Mouse (Mus musculus) left cerebral cortex, adult 2 months (tissue): ENCODE data around the gene Aldh4a1. TPM values are rescaled to one million over a fixed set of nuclear protein-coding genes. Genes with fewer than 3 reads are reported as not detected.

Experiments used
- DNase-seq, 2 experiments: peaks; one replicate each; pipeline ENCODE4 v3.0.0; 2021 to 2022; ENCODE audit warnings: low spot score in 2 of 2, mixed read lengths in 1 of 2; ENCODE audit errors: extremely low spot score in 1 of 2
- H3K27ac ChIP-seq: fragments of 200-600 bp; 2 replicates; pipeline ENCODE4 v1.8.1; 2022
- H3K4me3 ChIP-seq: fragments of 200-600 bp; 2 replicates; pipeline ENCODE4 v1.8.1; 2022
- CTCF ChIP-seq: fragments of 200-600 bp; IDR thresholded peaks from 2 replicates; pipeline ENCODE4 v1.8.1; 2022; ENCODE audit warnings: antibody characterized with exemption, mild to moderate bottlenecking, moderate library complexity
- intact Hi-C: fragments of 180-260 bp; cut with DNase I; formaldehyde crosslinking; loops from one replicate; pipeline ENCODE4 v1.15.1; 2025
- total RNA-seq, 2 experiments: library from RNA; stranded (reverse); gene quantifications; 2 replicates each; pipeline ENCODE4 v1.2.3; 2021

Aldh4a1 gene
- total RNA-seq, 2 experiments from 2014 or later, result 16.9 to 17.0 TPM

DNA sequence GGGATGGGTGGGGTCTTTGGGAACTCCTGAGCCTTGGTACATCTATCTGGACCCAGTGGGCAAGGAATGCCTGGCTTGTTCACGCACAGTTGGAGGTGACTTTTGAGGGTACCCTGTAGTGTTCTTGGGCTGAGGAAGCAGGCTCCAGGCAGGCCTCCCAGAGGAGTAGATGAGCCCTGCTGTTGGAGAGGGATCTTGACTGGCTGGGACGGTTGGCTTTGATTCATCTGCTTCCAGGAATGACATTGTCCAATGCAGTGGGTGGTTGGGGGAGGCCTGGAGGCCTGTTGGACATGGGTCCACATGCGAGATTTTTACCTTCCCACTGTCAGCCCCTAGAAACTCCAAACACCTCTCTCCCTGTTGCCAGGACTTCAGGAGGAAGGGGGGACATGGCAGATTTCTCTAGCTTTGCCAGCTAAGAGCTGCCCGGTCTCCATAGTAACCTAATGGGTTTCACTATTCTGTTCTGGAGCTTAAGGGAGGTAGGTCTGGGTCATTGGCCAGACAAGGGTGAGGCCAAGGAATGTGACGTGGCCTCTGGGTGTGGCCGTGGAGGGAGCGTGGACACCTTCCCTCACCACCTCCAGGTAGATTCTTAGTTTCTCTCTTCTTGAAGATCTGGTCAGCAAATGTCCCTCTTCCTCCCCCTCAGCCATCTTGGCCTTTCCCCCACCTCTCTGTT, 9.0 kb downstream of the Aldh4a1 start:
- TF ChIP-seq CTCF, result no peak
- Histone ChIP-seq H3K27ac (0 out of 2 replicates have a peak overlapping the region, but pooled peaks have one; percentile 15), H3K4me3 (no peak overlapping the region)
- intact Hi-C loops, result no loop called here
- DNase-seq, result no peak

DNA sequence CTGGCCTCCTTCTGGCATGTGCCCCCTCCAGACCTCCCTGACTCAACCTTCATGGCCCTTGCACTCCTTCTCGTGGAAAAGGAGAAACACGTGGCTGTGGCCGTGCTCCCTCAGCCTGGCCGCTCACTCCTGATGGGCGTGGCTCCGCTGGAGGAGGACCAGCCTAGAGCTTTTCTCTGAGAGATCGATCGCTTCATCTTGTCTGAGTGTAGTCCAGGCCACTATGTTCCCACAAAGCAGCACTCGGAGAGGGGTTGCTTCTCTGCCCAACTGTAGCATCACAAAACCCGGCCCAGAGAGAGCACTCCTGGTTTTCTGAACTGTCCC, 9.6 kb downstream of the Aldh4a1 start:
- intact Hi-C loops, result no loop called here
- H3K27ac ChIP-seq, result no peak overlapping the region
- no peak for DNase-seq
- TF ChIP-seq CTCF, result no peak
- H3K4me3 ChIP-seq, result no peak overlapping the region

DNA sequence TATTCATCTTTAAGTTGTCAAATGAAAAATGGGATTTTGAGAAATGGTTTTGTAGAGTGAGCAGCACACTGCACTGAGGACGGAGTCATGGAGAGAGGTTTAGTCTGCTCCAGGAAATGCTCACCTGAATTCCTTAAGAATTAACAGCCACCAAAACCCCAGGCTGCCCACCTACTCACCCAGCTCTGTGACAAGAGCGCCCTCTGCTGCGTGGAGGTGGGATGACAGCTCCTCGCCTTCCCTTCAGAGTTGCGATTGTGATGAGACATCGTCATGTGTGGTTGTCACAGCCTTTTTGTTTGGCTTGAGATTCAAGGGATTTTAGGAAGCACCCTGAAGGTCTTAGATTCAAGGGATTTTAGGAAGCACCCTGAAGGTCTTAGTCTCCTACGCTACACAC, 13.7 kb downstream of the Aldh4a1 start:
- no peak overlapping the region for H3K4me3 ChIP-seq
- peak; percentile 95 for TF ChIP-seq CTCF
- intact Hi-C loops, result loop anchor here (1.0 kb wide), 1 partner anchor 166 kb away; no protein-coding TSS in a partner anchor
- no peak overlapping the region for H3K27ac ChIP-seq
- peak; percentile 68 to 85 for DNase-seq

DNA sequence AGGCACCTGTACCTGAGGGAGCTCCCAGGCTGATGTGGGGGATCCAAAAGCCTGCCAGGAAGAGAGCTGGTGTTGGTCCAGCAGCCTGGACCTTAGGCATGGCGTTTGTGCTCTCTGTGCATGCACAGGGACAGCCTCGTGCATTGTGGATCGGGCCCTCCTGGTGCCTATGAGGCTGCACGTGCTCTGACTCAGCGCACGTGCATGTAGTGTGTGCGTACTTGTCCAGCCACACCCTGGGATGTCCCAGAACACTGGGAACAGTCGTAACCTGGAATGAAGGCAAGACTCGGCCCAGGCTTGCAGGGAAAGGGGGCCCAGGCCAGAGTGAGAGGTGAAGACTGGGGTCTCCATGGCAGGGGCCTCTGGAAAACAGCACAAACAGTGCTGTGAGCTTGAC, 15.2 kb downstream of the Aldh4a1 start:
- intact Hi-C loops, result no loop called here
- H3K4me3 ChIP-seq, result no peak overlapping the region
- no peak overlapping the region for H3K27ac ChIP-seq
- no peak for DNase-seq
- no peak for TF ChIP-seq CTCF

DNA sequence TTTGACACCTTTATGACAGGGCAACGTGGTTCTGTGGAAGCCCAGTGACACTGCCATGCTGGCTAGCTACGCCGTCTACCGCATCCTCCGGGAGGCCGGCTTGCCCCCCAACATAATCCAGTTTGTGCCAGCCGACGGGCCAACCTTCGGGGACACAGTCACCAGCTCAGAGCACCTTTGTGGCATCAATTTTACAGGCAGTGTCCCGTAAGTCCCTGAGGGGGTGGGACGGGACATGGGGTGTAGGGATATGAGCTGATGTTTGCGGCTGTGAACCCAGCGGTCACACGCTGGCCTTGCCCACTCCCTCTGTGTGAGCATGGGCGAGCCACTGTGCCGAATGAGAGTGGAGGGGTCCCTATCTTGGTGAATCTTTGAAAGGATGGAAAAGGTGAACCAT, 15.7 kb downstream of the Aldh4a1 start:
- no peak for DNase-seq
- intact Hi-C loops, result no loop called here
- Histone ChIP-seq H3K4me3 (no peak overlapping the region), H3K27ac (no peak overlapping the region)
- no peak for TF ChIP-seq CTCF

DNA sequence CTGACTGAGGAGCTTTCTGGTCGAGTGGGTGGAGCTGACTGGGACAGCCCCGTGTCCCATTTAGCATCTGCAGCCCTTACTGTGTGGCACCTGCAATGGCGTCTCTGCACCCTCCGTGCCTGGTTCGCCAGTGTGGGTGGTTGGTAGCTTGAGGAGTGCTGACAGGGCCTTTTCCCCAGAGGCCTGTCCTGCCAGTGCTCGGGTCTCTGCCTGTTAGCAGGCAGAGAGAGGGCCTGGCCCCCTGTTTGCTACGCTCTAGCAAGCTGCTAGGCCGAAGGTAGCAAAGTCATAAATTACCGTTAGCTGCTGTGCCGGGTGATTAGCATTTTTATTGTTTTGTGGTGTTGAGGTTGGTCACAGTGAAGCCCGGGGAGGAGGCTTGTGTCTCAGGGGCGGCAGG, 17.1 kb downstream of the Aldh4a1 start:
- DNase-seq, result no peak
- no peak overlapping the region for H3K4me3 ChIP-seq
- H3K27ac ChIP-seq, result no peak overlapping the region
- TF ChIP-seq CTCF, result no peak
- intact Hi-C loops, result no loop called here

DNA sequence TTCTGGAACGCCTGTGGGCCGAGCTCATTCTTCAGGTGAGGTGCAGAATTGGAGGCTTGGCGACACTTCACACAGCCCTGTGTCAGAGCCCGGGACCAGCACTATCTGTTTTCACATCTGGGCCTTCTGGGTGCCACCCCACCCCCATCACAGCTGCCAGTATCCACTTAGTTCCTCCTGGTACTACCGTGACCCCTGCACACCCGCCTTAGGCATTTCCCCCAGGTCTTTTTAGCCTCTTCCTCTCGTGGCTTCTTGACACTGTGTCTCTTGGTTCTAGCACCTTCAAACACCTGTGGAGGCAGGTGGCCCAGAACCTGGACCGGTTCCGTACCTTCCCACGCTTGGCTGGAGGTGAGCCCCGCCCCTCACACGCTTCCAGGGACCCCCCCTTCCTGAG, 17.7 kb downstream of the Aldh4a1 start:
- TF ChIP-seq CTCF, result no peak
- intact Hi-C loops, result no loop called here
- Histone ChIP-seq H3K27ac (no peak overlapping the region), H3K4me3 (no peak overlapping the region)
- DNase-seq, result no peak

DNA sequence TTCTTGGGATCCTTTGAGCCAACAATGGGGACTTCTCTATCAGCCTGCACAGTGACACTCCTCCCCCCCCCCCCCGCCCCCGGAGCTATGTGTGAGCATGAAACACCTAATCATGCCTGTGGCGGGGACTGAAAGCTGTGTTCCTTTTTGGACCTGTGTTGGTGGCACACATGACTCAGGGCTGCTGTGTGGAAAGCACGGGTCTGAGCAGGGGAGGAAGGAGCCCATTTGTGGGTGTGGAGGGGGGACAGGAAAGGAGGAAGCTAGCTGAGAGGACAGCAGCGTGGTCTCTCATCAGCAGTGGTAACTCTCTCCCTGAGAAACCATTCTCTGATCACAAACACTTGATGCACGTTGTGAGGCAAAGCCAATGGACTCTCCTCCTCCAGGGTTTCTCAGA, 18.1 kb downstream of the Aldh4a1 start:
- no peak overlapping the region for H3K4me3 ChIP-seq
- intact Hi-C loops, result no loop called here
- DNase-seq, result no peak
- no peak for TF ChIP-seq CTCF
- H3K27ac ChIP-seq, result no peak overlapping the region

DNA sequence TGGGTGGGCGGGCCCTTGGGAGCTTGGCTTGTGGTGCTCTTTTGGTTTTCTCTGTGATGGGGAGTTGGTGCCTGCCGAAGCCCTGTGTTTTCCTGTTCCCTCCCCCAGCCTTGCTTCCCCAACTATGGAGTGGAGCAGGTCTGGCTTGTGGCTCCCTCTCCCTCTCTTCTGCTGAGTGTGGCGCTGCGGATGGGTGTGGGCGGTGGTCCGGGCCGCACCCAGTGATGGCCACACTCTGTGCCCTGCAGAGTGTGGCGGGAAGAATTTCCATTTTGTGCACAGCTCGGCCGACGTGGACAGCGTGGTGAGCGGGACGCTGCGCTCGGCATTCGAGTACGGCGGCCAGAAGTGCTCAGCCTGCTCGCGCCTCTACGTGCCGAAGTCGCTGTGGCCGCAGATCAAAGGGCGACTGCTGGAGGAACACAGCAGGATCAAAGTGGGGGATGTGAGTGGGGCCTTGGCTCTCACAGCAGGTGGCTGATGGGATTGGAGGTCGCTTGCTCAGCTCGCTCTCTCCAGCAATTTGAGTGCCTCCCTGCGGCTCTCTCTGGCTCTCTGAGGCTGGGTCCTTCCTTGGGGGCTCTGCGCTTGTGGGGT, 19.3 kb downstream of the Aldh4a1 start:
- H3K4me3 ChIP-seq, result peak overlapping the region; percentile 24
- intact Hi-C loops, result no loop called here
- peak overlapping the region; percentile 34; the same call in 1 of the 2 replicates for H3K27ac ChIP-seq
- TF ChIP-seq CTCF, result no peak
- DNase-seq, result no peak

DNA sequence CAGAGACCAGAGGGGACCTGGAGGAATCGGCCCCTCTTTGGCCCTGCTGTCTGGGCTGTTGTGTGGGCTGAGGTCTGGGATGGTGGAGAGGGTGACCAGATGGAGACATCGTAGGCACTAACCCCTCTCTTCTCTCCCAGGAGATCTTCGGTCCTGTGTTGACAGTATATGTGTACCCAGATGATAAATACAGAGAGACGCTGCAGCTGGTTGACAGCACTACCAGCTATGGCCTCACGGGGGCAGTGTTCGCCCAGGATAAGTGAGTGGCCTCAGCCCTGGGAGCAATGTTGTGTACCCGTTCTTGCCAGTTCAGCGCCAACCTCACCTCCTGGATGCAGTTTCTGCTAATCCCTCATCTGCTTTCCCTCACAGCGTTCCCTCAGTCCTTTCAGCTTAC, 21.3 kb downstream of the Aldh4a1 start:
- Histone ChIP-seq H3K4me3 (no peak overlapping the region), H3K27ac (no peak overlapping the region)
- intact Hi-C loops, result loop anchor here (1.0 to 2.0 kb wide), 2 partner anchors 27 to 214 kb away; no protein-coding TSS in a partner anchor
- peak; percentile 70 to 89 for DNase-seq
- TF ChIP-seq CTCF, result peak; percentile 96

DNA sequence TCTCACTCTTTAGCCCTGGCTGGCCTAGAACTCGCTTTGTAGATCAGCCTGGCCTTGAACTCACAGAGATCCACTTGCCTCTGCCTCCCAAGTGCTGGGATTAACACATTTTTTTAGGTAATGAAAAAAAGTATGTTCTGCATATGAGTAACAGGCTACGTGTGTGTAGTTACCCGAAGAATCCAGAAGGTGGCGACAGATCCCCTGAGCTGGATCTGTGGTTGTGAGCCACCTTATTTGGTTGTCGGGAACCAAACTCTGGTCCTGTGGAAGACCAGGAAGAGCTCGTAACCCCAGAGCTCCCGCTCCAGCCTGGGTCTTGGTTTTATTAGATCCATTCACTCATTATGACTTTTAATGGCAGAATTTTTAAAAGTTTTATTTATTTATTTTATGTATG, 24.2 kb downstream of the Aldh4a1 start:
- no peak for DNase-seq
- intact Hi-C loops, result no loop called here
- peak; percentile 30 for TF ChIP-seq CTCF
- H3K27ac ChIP-seq, result no peak overlapping the region
- H3K4me3 ChIP-seq, result no peak overlapping the region

DNA sequence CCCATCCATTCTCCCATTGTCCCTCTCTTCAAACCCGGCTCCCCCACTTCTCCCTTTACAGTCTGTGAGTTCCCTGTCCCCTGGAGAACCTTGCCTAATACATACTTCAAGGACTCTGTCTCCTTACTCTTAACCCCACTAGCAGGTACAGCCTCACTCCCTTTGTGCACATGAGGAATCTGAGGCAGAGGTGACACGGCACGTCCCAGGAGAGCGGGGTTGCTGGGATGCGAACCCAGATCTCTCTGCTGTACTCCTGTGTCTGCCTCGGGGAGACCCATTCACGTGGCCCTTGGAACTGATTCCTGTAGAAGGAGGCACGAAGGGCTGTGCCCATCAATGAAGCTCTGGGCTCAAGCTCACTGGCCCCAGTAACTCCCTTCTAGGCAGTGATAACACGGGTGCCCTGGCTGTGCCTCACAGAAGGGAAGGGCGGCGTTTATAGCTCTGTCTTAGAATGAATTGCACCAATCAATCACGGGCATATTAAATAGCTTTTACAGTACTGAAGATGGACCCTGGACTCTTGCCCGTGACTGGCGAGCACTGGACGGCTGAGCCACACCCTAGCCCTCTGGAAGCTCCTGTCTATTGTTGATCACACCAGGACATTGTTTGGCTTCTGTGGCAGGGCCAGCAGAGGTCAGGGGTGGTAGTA, 27.5 kb downstream of the Aldh4a1 start:
- intact Hi-C loops, result no loop called here
- DNase-seq, result no peak
- H3K27ac ChIP-seq, result no peak overlapping the region
- no peak overlapping the region for H3K4me3 ChIP-seq
- TF ChIP-seq CTCF, result no peak

DNA sequence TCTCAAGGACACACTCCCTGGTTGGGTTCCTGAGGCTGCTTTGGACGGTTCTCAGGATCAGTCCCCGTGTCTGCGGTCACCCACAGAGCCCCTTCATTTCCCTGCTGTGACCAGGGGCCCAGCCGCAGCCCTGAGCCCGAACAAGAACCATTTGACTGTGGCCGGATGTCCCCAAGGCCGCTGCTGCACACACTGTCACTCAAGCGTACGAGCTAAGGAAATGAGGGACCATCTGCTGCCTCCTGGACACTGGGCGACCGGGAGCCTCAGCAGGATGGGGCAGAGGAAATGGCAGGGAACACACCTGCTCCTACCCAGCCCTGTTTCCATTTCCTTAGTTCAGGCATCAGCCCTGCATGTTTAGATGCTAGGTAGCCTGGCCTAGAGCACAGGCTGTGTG, 28.2 kb downstream of the Aldh4a1 start:
- intact Hi-C loops, result no loop called here
- no peak for DNase-seq
- TF ChIP-seq CTCF, result no peak
- Histone ChIP-seq H3K27ac (no peak overlapping the region), H3K4me3 (no peak overlapping the region)
